Mouse (Mus musculus) cerebellum, adult 2 months (tissue): ENCODE measurements around the gene Kcnj2.

ENCODE experiments used
- CTCF ChIP-seq: fragments of 200-500 bp; IDR thresholded peaks from 2 replicates; pipeline ENCODE4 v1.5.1; 2011; ENCODE audit warnings: low read depth, mild to moderate bottlenecking, control low read depth, low read length, moderate library complexity, borderline replicate concordance; ENCODE audit not compliant: insufficient read depth
- POLR2A ChIP-seq: fragments of 200-500 bp; IDR thresholded peaks from 2 replicates; pipeline ENCODE4 v1.6.1; 2011; ENCODE audit warnings: low read length, control low read depth, borderline replicate concordance; ENCODE audit not compliant: insufficient read depth

- TF ChIP-seq CTCF (no peak), POLR2A (no peak)
These were observed 30.6 kb downstream of the Kcnj2 start for GRCm38 (mm10) chr11:111096612-111097011.
